Mouse (Mus musculus) B cell, adult 62 days (primary cell): ENCODE measurements around the gene Efcab3. TPM values are rescaled to one million over a fixed set of nuclear protein-coding genes. Genes with fewer than 3 reads are reported as not detected.

Source experiments
- total RNA-seq: library from RNA; stranded (reverse); gene quantifications from 4 replicates; pipeline ENCODE4 v1.2.4, GENCODE M21; 2023

Efcab3 gene
- total RNA-seq, result not detected in 4 replicates

DNA sequence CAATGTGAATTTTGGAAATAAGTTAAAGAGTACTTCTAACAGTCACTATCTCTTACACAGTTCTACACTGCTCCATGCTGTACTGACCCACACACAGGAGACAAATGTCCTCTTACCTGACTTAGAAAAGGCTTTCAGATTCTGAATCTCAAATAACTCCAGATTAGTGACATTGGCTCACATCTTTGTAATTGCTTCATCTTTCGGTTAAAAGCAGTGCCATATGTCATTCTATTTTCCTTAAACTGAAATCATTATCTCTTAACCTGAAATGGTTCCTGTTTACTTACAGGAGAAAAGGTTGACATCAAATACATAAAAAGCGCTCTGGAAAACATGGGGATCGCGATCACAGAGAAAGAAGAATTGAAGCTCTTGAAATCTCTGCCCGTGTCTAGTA, at the start of gene Efcab3:
Gene Efcab3 (plus strand): TSS at position 301 of the 400 bp plus-strand sequence.

DNA sequence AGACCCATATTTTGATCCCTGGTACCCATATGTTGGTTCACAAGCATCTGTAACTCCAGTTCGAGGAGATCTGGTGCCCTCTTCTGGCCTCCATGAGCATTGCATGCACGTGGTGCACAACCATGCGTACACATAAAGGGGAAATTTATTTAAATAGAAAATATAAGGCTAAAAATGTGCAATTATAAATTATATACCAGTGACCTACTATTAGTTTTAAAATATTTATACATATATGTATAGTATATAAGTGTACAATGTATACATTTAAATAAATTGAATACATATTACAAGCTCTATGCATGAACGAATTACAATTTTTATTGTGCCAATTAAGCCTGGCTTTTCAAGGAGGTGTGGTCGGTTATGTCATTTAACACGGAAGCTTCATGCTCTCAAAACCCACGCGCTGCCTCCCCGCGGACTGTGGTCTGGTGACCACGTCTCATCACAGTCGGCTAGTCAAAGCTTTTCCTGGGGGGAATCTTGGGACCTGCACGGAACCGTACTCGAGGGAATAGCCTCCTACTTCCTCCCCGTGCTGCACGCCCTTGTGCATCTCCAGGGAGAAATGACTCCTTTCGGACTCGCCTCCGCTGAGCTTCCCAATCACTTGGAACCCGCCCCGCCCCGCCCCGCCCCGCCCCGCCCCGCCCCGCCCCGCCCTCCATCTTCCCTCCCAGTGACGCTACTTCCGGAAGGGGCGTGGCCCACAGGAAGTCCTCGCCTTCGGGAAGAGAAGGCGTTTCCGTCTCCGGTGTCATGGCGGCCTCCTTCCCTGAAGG, 62.5 kb downstream of the Efcab3 start, which contains the start of gene Mettl2:
Gene Mettl2 (plus strand): TSS at position 691 of the 785 bp plus-strand sequence.

DNA sequence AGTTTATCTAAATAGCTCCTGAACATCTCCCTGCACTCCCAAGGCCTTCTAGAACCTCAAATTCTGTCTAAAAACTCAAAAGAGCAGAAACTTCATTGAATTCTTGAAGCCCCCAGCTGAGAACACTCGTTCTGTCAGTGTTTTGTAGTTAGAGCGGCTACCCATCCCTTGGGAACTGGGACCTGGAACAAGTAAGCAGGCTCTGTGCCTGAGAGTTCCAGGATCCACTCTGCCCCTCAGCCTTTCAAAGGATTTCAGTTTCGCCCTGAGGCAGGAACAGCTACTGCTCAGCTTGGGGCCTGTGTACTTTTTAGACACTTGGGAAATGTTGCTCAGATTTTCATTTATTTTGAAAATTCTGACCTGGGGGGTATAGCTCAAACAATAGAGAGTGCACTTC, 83.2 kb downstream of the Efcab3 start, which contains the start of gene Gm10842:
Gene Gm10842 (plus strand): TSS at position 301 of the 400 bp plus-strand sequence.

Other genes starting within 250 kb of the Efcab3 start
- 28.2 to 34.2 TPM (median 32.3 TPM) in 4 replicates for gene Mettl2, start 62.8 kb downstream of the Efcab3 start, total RNA-seq
- not detected in 4 replicates for gene Gm10842, start 83.3 kb downstream of the Efcab3 start, total RNA-seq
- gene Tlk2, start 115.2 kb downstream of the Efcab3 start, total RNA-seq, result 79.9 to 91.4 TPM (median 82.1 TPM) in 4 replicates
- gene Mrc2, start 229.1 kb downstream of the Efcab3 start, total RNA-seq, result 0.33 to 1.2 TPM in 2 of 4 replicates, not detected in the others